Mouse (Mus musculus): ENCODE data around the gene Rnaset2b. TPM values are rescaled to one million over a fixed set of nuclear protein-coding genes. Genes with fewer than 3 reads are reported as not detected.
A peak's percentile ranks its signal among the peaks of the same experiment; 100 is the strongest.
"Not testable (repeated sequence)": the region's sequence is repeated elsewhere in the genome, so short reads cannot be mapped to it uniquely, and the experiment has no call there.

The Rnaset2b gene
- 62.1 and 64.3 TPM in 2 replicates for polyA plus RNA-seq (2014; fragmentation: Nextera tagmentation; extraction: Ambion mirVana)

- H3K4me3 ChIP-seq (replicated peaks; ENCODE audit: low read depth, low read length); H3K4me1 ChIP-seq (ENCODE audit: control insufficient read depth, insufficient read depth, low read length); H3K9me3 ChIP-seq (ENCODE audit: control insufficient read depth, low read length); DNase-seq; H3K36me3 ChIP-seq (ENCODE audit: control insufficient read depth, insufficient read depth, low read length); H3K4me2 ChIP-seq (ENCODE audit: low read length); H3K27me3 ChIP-seq (ENCODE audit: control insufficient read depth, insufficient read depth, low read length); ATAC-seq (ENCODE audit: low FRiP score, low TSS enrichment); H3K27ac ChIP-seq (replicated peaks; ENCODE audit: low read depth, low read length); H3K9ac ChIP-seq (replicated peaks; ENCODE audit: low read length): not testable (repeated sequence)
- WGBS = no CpG with 5 or more reads among the region's 8 CpGs
Observed at GRCm38 (mm10) chr17:6970334-6970733, at the start of gene Rnaset2b. Gene Rnaset2b (plus strand): TSS chr17:6970634.

- 77% methylated on average over 6 of the region's 7 CpGs for WGBS
- H3K27ac ChIP-seq (replicated peaks; ENCODE audit: low read depth, low read length); H3K9me3 ChIP-seq (ENCODE audit: control insufficient read depth, low read length); ATAC-seq (ENCODE audit: low FRiP score, low TSS enrichment); H3K4me1 ChIP-seq (ENCODE audit: control insufficient read depth, insufficient read depth, low read length); H3K36me3 ChIP-seq (ENCODE audit: control insufficient read depth, insufficient read depth, low read length); H3K27me3 ChIP-seq (ENCODE audit: control insufficient read depth, insufficient read depth, low read length); H3K4me2 ChIP-seq (ENCODE audit: low read length); H3K4me3 ChIP-seq (replicated peaks; ENCODE audit: low read depth, low read length); H3K9ac ChIP-seq (replicated peaks; ENCODE audit: low read length): not testable (repeated sequence)
- DNase-seq = peak; percentile 18
Observed at GRCm38 (mm10) chr17:6931625-6932024, 38.8 kb upstream of the Rnaset2b start.

GRCm38 (mm10) chr17:6942560-6942959, 27.9 kb upstream of the Rnaset2b start:
- H3K9ac ChIP-seq (replicated peaks; ENCODE audit: low read length); H3K36me3 ChIP-seq (ENCODE audit: control insufficient read depth, insufficient read depth, low read length); H3K4me2 ChIP-seq (ENCODE audit: low read length); H3K4me3 ChIP-seq (replicated peaks; ENCODE audit: low read depth, low read length); H3K27me3 ChIP-seq (ENCODE audit: control insufficient read depth, insufficient read depth, low read length); ATAC-seq (ENCODE audit: low FRiP score, low TSS enrichment); H3K27ac ChIP-seq (replicated peaks; ENCODE audit: low read depth, low read length); H3K9me3 ChIP-seq (ENCODE audit: control insufficient read depth, low read length); DNase-seq; H3K4me1 ChIP-seq (ENCODE audit: control insufficient read depth, insufficient read depth, low read length): not testable (repeated sequence)
- WGBS = no CpG with 5 or more reads among the region's 4 CpGs

GRCm38 (mm10) chr17:6947637-6947983, 22.8 kb upstream of the Rnaset2b start:
- no CpG with 5 or more reads among the region's 8 CpGs for WGBS
- Histone ChIP-seq H3K9ac (replicated peaks; ENCODE audit: low read length) (peak overlapping the region; percentile 54; the same call in 1 of the 2 replicates), H3K4me2 (ENCODE audit: low read length) (peak overlapping the region; percentile 60), H3K4me3 (replicated peaks; ENCODE audit: low read depth, low read length) (peak overlapping the region; percentile 51)
- peak; percentile 54 for ATAC-seq (ENCODE audit: low FRiP score, low TSS enrichment)
- not testable (repeated sequence) for H3K27ac ChIP-seq (replicated peaks; ENCODE audit: low read depth, low read length); H3K4me1 ChIP-seq (ENCODE audit: control insufficient read depth, insufficient read depth, low read length); DNase-seq; H3K27me3 ChIP-seq (ENCODE audit: control insufficient read depth, insufficient read depth, low read length); H3K9me3 ChIP-seq (ENCODE audit: control insufficient read depth, low read length); H3K36me3 ChIP-seq (ENCODE audit: control insufficient read depth, insufficient read depth, low read length)

GRCm38 (mm10) chr17:6947984-6948768, 22.3 kb upstream of the Rnaset2b start, which contains the start of gene Rsph3b:
Gene Rsph3b (minus strand): TSS chr17:6948682.
- H3K4me1 ChIP-seq (ENCODE audit: control insufficient read depth, insufficient read depth, low read length); H3K9me3 ChIP-seq (ENCODE audit: control insufficient read depth, low read length); H3K27me3 ChIP-seq (ENCODE audit: control insufficient read depth, insufficient read depth, low read length); H3K36me3 ChIP-seq (ENCODE audit: control insufficient read depth, insufficient read depth, low read length): not testable (repeated sequence)
- H3K27ac ChIP-seq (replicated peaks; ENCODE audit: low read depth, low read length) = peak within 1 kb of the TSS; percentile 80
- H3K4me2 ChIP-seq (ENCODE audit: low read length) = peak within 1 kb of the TSS; percentile 60
- peak within 1 kb of the TSS; percentile 51 for H3K4me3 ChIP-seq (replicated peaks; ENCODE audit: low read depth, low read length)
- DNase-seq = peak; percentile 90
- peak; percentile 96 for ATAC-seq (ENCODE audit: low FRiP score, low TSS enrichment)
- WGBS = 0% methylated on average over 68 of the region's 73 CpGs
- peak within 1 kb of the TSS; percentile 54 for H3K9ac ChIP-seq (replicated peaks; ENCODE audit: low read length)

- H3K27ac ChIP-seq (replicated peaks; ENCODE audit: low read depth, low read length) = peak overlapping the region; percentile 80
- not testable (repeated sequence) for H3K9me3 ChIP-seq (ENCODE audit: control insufficient read depth, low read length)
Observed at GRCm38 (mm10) chr17:6948769-6949228, 21.6 kb upstream of the Rnaset2b start.

GRCm38 (mm10) chr17:6958881-6959280, 11.6 kb upstream of the Rnaset2b start:
- 87% methylated on average over 5 of the region's 8 CpGs for WGBS
- not testable (repeated sequence) for ATAC-seq (ENCODE audit: low FRiP score, low TSS enrichment); H3K4me3 ChIP-seq (replicated peaks; ENCODE audit: low read depth, low read length); H3K4me2 ChIP-seq (ENCODE audit: low read length); H3K27ac ChIP-seq (replicated peaks; ENCODE audit: low read depth, low read length); H3K9ac ChIP-seq (replicated peaks; ENCODE audit: low read length); DNase-seq; H3K36me3 ChIP-seq (ENCODE audit: control insufficient read depth, insufficient read depth, low read length); H3K9me3 ChIP-seq (ENCODE audit: control insufficient read depth, low read length); H3K27me3 ChIP-seq (ENCODE audit: control insufficient read depth, insufficient read depth, low read length); H3K4me1 ChIP-seq (ENCODE audit: control insufficient read depth, insufficient read depth, low read length)

More at GRCm38 (mm10) chr17:6948769-6949228, 21.6 kb upstream of the Rnaset2b start:
- H3K4me1 ChIP-seq (ENCODE audit: control insufficient read depth, insufficient read depth, low read length); H3K27me3 ChIP-seq (ENCODE audit: control insufficient read depth, insufficient read depth, low read length); ATAC-seq (ENCODE audit: low FRiP score, low TSS enrichment); H3K36me3 ChIP-seq (ENCODE audit: control insufficient read depth, insufficient read depth, low read length): not testable (repeated sequence)
- H3K4me2 ChIP-seq (ENCODE audit: low read length) = peak overlapping the region; percentile 60
- peak; percentile 29 for DNase-seq
- peak overlapping the region; percentile 51 for H3K4me3 ChIP-seq (replicated peaks; ENCODE audit: low read depth, low read length)
- H3K9ac ChIP-seq (replicated peaks; ENCODE audit: low read length) = peak overlapping the region; percentile 54; the same call in 1 of the 2 replicates
- 15% methylated on average over 9 of the region's 9 CpGs for WGBS

- not testable (repeated sequence) for H3K36me3 ChIP-seq (ENCODE audit: control insufficient read depth, insufficient read depth, low read length); DNase-seq; H3K9ac ChIP-seq (replicated peaks; ENCODE audit: low read length); ATAC-seq (ENCODE audit: low FRiP score, low TSS enrichment); H3K27ac ChIP-seq (replicated peaks; ENCODE audit: low read depth, low read length); H3K9me3 ChIP-seq (ENCODE audit: control insufficient read depth, low read length); H3K27me3 ChIP-seq (ENCODE audit: control insufficient read depth, insufficient read depth, low read length); H3K4me1 ChIP-seq (ENCODE audit: control insufficient read depth, insufficient read depth, low read length)
- H3K4me2 ChIP-seq (ENCODE audit: low read length) = peak overlapping the region; percentile 49
- H3K4me3 ChIP-seq (replicated peaks; ENCODE audit: low read depth, low read length) = peak overlapping the region; percentile 15; the same call in 1 of the 2 replicates
- WGBS = 84% methylated on average over 3 of the region's 6 CpGs
Observed at GRCm38 (mm10) chr17:6959543-6960259, 10.7 kb upstream of the Rnaset2b start.

Data from midbrain, embryonic 14.5 days (tissue).